Mouse (Mus musculus): ENCODE measurements at regions not wholly inside any gene's neighbourhood (a gene's known extent, or its start where the extent isn't known, plus 50 kb on each side); places are given as distances from the start of the nearest gene placed in this dataset.
A peak's percentile ranks its signal among the peaks of the same experiment; 100 is the strongest.

- WGBS, result 40% methylated on average over 7 of the region's 7 CpGs
Observed at GRCm38 (mm10) chr8:26698580-26698979, 278.5 kb upstream of the Zfp703 start.

DNA sequence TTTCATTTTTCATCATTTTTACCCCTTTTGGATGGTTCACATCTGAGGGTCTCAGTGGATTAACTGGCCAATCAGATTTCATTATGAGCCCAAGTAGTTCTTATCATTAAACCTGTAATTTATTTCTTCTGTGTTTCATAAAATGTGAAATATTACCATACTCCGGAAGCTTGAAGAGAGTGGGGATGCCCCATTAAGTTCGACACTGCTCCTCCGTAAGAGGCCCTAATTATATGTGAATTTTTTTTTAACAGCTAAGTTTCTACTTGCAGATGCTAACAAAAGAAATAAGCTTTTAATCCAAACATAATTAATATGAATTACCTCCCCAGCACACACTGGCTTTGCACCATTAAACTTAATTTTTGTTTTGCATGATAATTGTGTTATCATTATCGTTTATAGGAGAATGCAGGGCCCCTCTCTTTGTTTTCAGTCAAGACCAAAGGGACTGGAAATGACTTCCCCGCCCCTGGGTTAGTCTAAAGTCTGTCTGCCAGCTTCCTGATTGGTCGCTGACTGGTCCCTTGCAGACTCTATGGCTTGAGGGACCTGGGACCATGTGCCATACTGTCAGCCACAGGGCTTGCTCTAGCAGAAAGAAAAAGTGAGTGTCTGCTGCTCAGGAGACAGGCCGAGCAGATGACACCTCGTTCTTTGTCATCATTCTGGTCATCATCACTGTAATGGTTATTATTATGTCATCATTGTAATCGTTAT, 270.9 kb upstream of the Zfp703 start:
- H3K27ac ChIP-seq (ENCODE audit: low read length), result no peak overlapping the region
- no peak overlapping the region for H3K9ac ChIP-seq (replicated peaks; ENCODE audit: low read depth, low read length)
- H3K4me1 ChIP-seq (ENCODE audit: control insufficient read depth, insufficient read depth, low read length), result peaks cover 7% of the 10 kb centered on the region; the same call in 1 of the 2 replicates
- no peaks in the 10 kb centered on the region for H3K36me3 ChIP-seq (ENCODE audit: control insufficient read depth, insufficient read depth, low read length)
- H3K27me3 ChIP-seq (ENCODE audit: control insufficient read depth, insufficient read depth, low read length), result no peaks in the 10 kb centered on the region
- no peak overlapping the region for H3K4me2 ChIP-seq (replicated peaks; ENCODE audit: low read depth, low read length)
- no peak overlapping the region for H3K4me3 ChIP-seq (ENCODE audit: low read depth, low read length)
- ATAC-seq (ENCODE audit: insufficient number of reproducible peaks, insufficient read depth, low FRiP score, low read depth), result no peak
- 69% methylated on average over 9 of the region's 9 CpGs for WGBS
- no peaks in the 10 kb centered on the region for H3K9me3 ChIP-seq (ENCODE audit: control insufficient read depth, low read depth, low read length)

More at GRCm38 (mm10) chr8:26698580-26698979, 278.5 kb upstream of the Zfp703 start:
- Histone ChIP-seq H3K4me1 (ENCODE audit: control insufficient read depth, insufficient read depth, low read length) (no peaks in the 10 kb centered on the region), H3K27ac (ENCODE audit: low read length) (no peak overlapping the region), H3K4me2 (replicated peaks; ENCODE audit: low read depth, low read length) (no peak overlapping the region), H3K27me3 (ENCODE audit: control insufficient read depth, insufficient read depth, low read length) (no peaks in the 10 kb centered on the region), H3K4me3 (ENCODE audit: low read depth, low read length) (no peak overlapping the region), H3K9me3 (ENCODE audit: control insufficient read depth, low read depth, low read length) (no peaks in the 10 kb centered on the region), H3K36me3 (ENCODE audit: control insufficient read depth, insufficient read depth, low read length) (no peaks in the 10 kb centered on the region), H3K9ac (replicated peaks; ENCODE audit: low read depth, low read length) (no peak overlapping the region)
- 0 out of 2 replicates have a peak, but pooled peaks have one; percentile 49 for ATAC-seq (ENCODE audit: insufficient number of reproducible peaks, insufficient read depth, low FRiP score, low read depth)

- Histone ChIP-seq H3K4me2 (replicated peaks; ENCODE audit: low read depth, low read length) (no peak overlapping the region), H3K36me3 (ENCODE audit: control insufficient read depth, insufficient read depth, low read length) (no peaks in the 10 kb centered on the region), H3K27ac (ENCODE audit: low read length) (no peak overlapping the region), H3K9ac (replicated peaks; ENCODE audit: low read depth, low read length) (no peak overlapping the region), H3K27me3 (ENCODE audit: control insufficient read depth, insufficient read depth, low read length) (no peaks in the 10 kb centered on the region), H3K4me3 (ENCODE audit: low read depth, low read length) (no peak overlapping the region), H3K9me3 (ENCODE audit: control insufficient read depth, low read depth, low read length) (no peaks in the 10 kb centered on the region), H3K4me1 (ENCODE audit: control insufficient read depth, insufficient read depth, low read length) (peaks cover 7% of the 10 kb centered on the region; the same call in 1 of the 2 replicates)
- WGBS, result 93% methylated on average over 7 of the region's 7 CpGs
- no peak for ATAC-seq (ENCODE audit: insufficient number of reproducible peaks, insufficient read depth, low FRiP score, low read depth)
Observed at GRCm38 (mm10) chr8:26706768-26707156, 270.4 kb upstream of the Zfp703 start.

DNA sequence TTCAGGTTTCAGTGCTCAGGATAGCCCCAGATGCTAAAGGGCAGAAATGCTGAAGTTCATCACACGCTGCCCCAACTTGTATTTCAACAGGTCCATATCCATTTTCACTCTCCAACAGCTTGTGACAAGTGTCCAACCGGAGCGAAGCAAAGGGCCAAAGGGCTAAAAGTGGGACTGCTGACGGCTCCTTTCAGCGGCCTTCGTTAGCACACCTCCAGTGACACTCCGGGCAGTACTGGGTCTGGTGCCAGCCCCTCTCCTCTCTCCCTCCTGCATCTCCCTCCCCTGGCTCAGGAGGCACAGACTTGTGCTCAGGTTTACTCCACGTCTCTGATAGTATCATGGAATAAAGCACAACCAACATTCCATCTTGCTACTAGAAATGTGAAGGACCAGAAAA, 263.3 kb upstream of the Zfp703 start:
- no peaks in the 10 kb centered on the region for H3K36me3 ChIP-seq (ENCODE audit: control insufficient read depth, insufficient read depth, low read length)
- H3K9ac ChIP-seq (replicated peaks; ENCODE audit: low read depth, low read length), result no peak overlapping the region
- H3K4me2 ChIP-seq (replicated peaks; ENCODE audit: low read depth, low read length), result no peak overlapping the region
- H3K4me3 ChIP-seq (ENCODE audit: low read depth, low read length), result no peak overlapping the region
- H3K9me3 ChIP-seq (ENCODE audit: control insufficient read depth, low read depth, low read length), result no peaks in the 10 kb centered on the region
- ATAC-seq (ENCODE audit: insufficient number of reproducible peaks, insufficient read depth, low FRiP score, low read depth), result no peak
- no peaks in the 10 kb centered on the region for H3K27me3 ChIP-seq (ENCODE audit: control insufficient read depth, insufficient read depth, low read length)
- no peak overlapping the region for H3K27ac ChIP-seq (ENCODE audit: low read length)
- 88% methylated on average over 8 of the region's 8 CpGs for WGBS
- peaks cover 7% of the 10 kb centered on the region; the same call in 1 of the 2 replicates for H3K4me1 ChIP-seq (ENCODE audit: control insufficient read depth, insufficient read depth, low read length)

GRCm38 (mm10) chr8:26714714-26715113, 262.4 kb upstream of the Zfp703 start:
- Histone ChIP-seq H3K9me3 (ENCODE audit: control insufficient read depth, low read depth, low read length) (no peaks in the 10 kb centered on the region), H3K9ac (replicated peaks; ENCODE audit: low read depth, low read length) (no peak overlapping the region), H3K27me3 (ENCODE audit: control insufficient read depth, insufficient read depth, low read length) (no peaks in the 10 kb centered on the region), H3K4me1 (ENCODE audit: control insufficient read depth, insufficient read depth, low read length) (peaks cover 7% of the 10 kb centered on the region; the same call in 1 of the 2 replicates), H3K4me3 (ENCODE audit: low read depth, low read length) (no peak overlapping the region), H3K36me3 (ENCODE audit: control insufficient read depth, insufficient read depth, low read length) (no peaks in the 10 kb centered on the region), H3K27ac (ENCODE audit: low read length) (no peak overlapping the region), H3K4me2 (replicated peaks; ENCODE audit: low read depth, low read length) (no peak overlapping the region)
- 88% methylated on average over 3 of the region's 3 CpGs for WGBS
- no peak for ATAC-seq (ENCODE audit: insufficient number of reproducible peaks, insufficient read depth, low FRiP score, low read depth)

DNA sequence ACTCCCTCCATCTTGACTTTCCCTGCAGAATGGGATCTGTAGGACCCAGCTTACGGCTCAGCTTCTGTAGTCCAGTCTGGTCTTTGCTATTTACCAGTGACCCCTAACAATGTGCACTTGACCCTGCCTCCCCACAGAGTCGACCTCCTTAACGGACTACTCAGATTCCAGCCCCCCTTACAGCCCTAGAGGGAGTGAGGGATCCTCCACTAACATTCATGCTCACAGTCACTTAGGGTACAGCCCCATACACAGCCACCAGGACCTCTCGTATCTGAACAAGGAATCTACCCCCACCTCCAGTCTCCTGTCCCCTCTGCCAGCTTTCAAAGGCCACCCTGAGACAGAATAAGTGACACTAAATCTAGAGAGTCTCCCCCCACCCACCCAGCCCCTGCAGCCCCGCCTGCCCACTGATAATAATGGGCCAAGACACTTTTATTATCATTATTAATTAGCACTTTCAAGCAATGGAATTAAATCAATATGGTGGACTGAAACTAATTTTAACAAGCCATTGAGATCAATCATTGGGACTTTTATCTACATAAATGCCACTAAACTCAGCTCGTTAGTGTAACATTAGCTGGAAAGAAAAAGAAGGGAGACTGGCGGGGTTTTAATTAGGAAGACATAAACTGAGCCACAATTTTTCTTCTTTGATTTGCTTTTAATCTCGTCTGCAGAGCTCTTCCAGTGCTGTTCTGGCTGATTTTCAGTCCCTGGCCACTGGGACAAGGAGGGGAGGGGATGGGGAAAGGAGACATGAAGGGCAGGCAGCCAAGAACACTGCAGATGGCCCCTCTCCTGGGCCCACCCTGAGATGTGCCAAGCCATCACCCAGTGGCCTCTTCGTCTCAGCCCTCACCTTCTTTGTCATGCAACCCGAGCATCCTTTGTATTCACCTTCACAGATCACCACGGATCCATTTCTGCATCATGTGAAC, 258.4 kb upstream of the Zfp703 start:
- ATAC-seq (ENCODE audit: insufficient number of reproducible peaks, insufficient read depth, low FRiP score, low read depth), result no peak
- WGBS, result 65% methylated on average over 11 of the region's 11 CpGs
- H3K4me3 ChIP-seq (ENCODE audit: low read depth, low read length), result no peak overlapping the region

DNA sequence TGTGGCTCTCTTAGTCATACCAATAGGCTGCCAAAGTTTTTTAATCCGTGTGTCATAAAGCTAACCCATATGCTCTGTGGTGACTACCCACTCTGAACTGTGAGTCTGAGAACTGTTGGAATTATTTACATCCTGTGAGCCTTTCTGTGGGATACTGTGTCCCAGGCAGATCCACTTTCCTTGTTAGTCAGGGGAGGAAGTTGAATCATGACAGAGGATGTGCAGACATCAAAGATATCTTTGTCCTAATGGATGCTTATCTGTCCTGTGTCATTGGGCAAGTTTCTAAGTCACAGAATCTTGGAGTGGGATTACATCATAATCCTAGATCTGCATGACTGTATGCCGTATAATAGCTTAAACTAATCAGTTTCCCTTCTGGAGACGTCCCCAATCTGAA, 254.4 kb upstream of the Zfp703 start:
- Histone ChIP-seq H3K27ac (ENCODE audit: low read length) (no peak overlapping the region), H3K4me3 (ENCODE audit: low read depth, low read length) (no peak overlapping the region), H3K9ac (replicated peaks; ENCODE audit: low read depth, low read length) (no peak overlapping the region), H3K4me1 (ENCODE audit: control insufficient read depth, insufficient read depth, low read length) (no peaks in the 10 kb centered on the region), H3K9me3 (ENCODE audit: control insufficient read depth, low read depth, low read length) (no peaks in the 10 kb centered on the region), H3K4me2 (replicated peaks; ENCODE audit: low read depth, low read length) (no peak overlapping the region), H3K36me3 (ENCODE audit: control insufficient read depth, insufficient read depth, low read length) (no peaks in the 10 kb centered on the region), H3K27me3 (ENCODE audit: control insufficient read depth, insufficient read depth, low read length) (no peaks in the 10 kb centered on the region)
- 62% methylated on average over 3 of the region's 3 CpGs for WGBS
- no peak for ATAC-seq (ENCODE audit: insufficient number of reproducible peaks, insufficient read depth, low FRiP score, low read depth)

More for the DNA sequence above, 258.4 kb upstream of the Zfp703 start:
- Histone ChIP-seq H3K9ac (replicated peaks; ENCODE audit: low read depth, low read length) (no peak overlapping the region), H3K9me3 (ENCODE audit: control insufficient read depth, low read depth, low read length) (no peaks in the 10 kb centered on the region), H3K4me2 (replicated peaks; ENCODE audit: low read depth, low read length) (no peak overlapping the region), H3K36me3 (ENCODE audit: control insufficient read depth, insufficient read depth, low read length) (no peaks in the 10 kb centered on the region), H3K27ac (ENCODE audit: low read length) (no peak overlapping the region), H3K4me1 (ENCODE audit: control insufficient read depth, insufficient read depth, low read length) (no peaks in the 10 kb centered on the region), H3K27me3 (ENCODE audit: control insufficient read depth, insufficient read depth, low read length) (no peaks in the 10 kb centered on the region)

GRCm38 (mm10) chr8:26724628-26725027, 252.5 kb upstream of the Zfp703 start:
- no peaks in the 10 kb centered on the region for H3K27me3 ChIP-seq (ENCODE audit: control insufficient read depth, insufficient read depth, low read length)
- no peak overlapping the region for H3K9ac ChIP-seq (replicated peaks; ENCODE audit: low read depth, low read length)
- no peak overlapping the region for H3K4me3 ChIP-seq (ENCODE audit: low read depth, low read length)
- H3K9me3 ChIP-seq (ENCODE audit: control insufficient read depth, low read depth, low read length), result no peaks in the 10 kb centered on the region
- WGBS, result 51% methylated on average over 5 of the region's 5 CpGs
- H3K27ac ChIP-seq (ENCODE audit: low read length), result no peak overlapping the region
- ATAC-seq (ENCODE audit: insufficient number of reproducible peaks, insufficient read depth, low FRiP score, low read depth), result no peak
- H3K4me1 ChIP-seq (ENCODE audit: control insufficient read depth, insufficient read depth, low read length), result no peaks in the 10 kb centered on the region
- no peak overlapping the region for H3K4me2 ChIP-seq (replicated peaks; ENCODE audit: low read depth, low read length)
- H3K36me3 ChIP-seq (ENCODE audit: control insufficient read depth, insufficient read depth, low read length), result no peaks in the 10 kb centered on the region

Data from stomach, embryonic 14.5 days (tissue).